Mouse (Mus musculus) CD4-positive naive resting alpha-beta T cell, adult 76 days (primary cell): ENCODE data around the gene Vmn2r77. TPM values are rescaled to one million over a fixed set of nuclear protein-coding genes. Genes with fewer than 3 reads are reported as not detected.

ENCODE experiments used
- total RNA-seq: library from RNA; stranded (reverse); gene quantifications from one replicate; pipeline ENCODE4 v1.2.4, GENCODE M21; 2023

Vmn2r77 gene
- total RNA-seq: not detected

GRCm38 (mm10) chr7:86794727-86795126 lies at the start of gene Vmn2r77:
Gene Vmn2r77 (plus strand): TSS chr7:86795027.

GRCm38 (mm10) chr7:86775617-86776325 lies 19.1 kb upstream of the Vmn2r77 start, which contains the start of gene Folh1:
Gene Folh1 (minus strand): TSS chr7:86775943.

Other genes with a start within 250 kb of the Vmn2r77 start
- not detected for gene Olfr295, start 211.2 kb upstream of the Vmn2r77 start, total RNA-seq
- not detected for gene Olfr294, start 178.4 kb upstream of the Vmn2r77 start, total RNA-seq
- gene Olfr293, start 146.0 kb upstream of the Vmn2r77 start, total RNA-seq: not detected
- not detected for gene Olfr292, start 106.7 kb upstream of the Vmn2r77 start, total RNA-seq
- not detected for gene Folh1, start 19.1 kb upstream of the Vmn2r77 start, total RNA-seq
- gene Vmn2r78, start 120.1 kb downstream of the Vmn2r77 start, total RNA-seq: not detected
- gene Vmn2r79, start 201.1 kb downstream of the Vmn2r77 start, total RNA-seq: not detected